Mouse (Mus musculus): ENCODE measurements at regions not wholly inside any gene's neighbourhood (a gene's known extent, or its start where the extent isn't known, plus 50 kb on each side); places are given as distances from the start of the nearest gene placed in this dataset.

- in situ Hi-C loops (cut with MboI; ENCODE audit: unreplicated experiment in 2 of 2) = loop anchor here in 1 of 2 experiments (25.0 kb wide), 1 partner anchor 1123 kb away; no protein-coding TSS in a partner anchor
These were observed 125.4 kb downstream of the Dthd1 start for GRCm38 (mm10) chr5:62939050-62939449.

Measured in v-Abl transformed pro-B cells (cell line).